Mouse (Mus musculus) mouse embryonic stem cell (cell line): Measurements from ENCODE around the gene Cdh6.

ENCODE experiments used
- in situ Hi-C, 2 experiments: fragments of 300-500 bp; cut with MboI; formaldehyde crosslinking; loops; 1 replicate in 1 of 2; 3 replicates in 1 of 2; pipeline ENCODE4 v1.14.3; 2019 to 2020; ENCODE audit warnings: low sequenced_read_pairs in 2 of 2, low pct_unique_long_range_greater_than_20kb in 1 of 2, mixed read lengths in 1 of 2; ENCODE audit not compliant: unreplicated experiment in 1 of 2

The Cdh6 gene

DNA sequence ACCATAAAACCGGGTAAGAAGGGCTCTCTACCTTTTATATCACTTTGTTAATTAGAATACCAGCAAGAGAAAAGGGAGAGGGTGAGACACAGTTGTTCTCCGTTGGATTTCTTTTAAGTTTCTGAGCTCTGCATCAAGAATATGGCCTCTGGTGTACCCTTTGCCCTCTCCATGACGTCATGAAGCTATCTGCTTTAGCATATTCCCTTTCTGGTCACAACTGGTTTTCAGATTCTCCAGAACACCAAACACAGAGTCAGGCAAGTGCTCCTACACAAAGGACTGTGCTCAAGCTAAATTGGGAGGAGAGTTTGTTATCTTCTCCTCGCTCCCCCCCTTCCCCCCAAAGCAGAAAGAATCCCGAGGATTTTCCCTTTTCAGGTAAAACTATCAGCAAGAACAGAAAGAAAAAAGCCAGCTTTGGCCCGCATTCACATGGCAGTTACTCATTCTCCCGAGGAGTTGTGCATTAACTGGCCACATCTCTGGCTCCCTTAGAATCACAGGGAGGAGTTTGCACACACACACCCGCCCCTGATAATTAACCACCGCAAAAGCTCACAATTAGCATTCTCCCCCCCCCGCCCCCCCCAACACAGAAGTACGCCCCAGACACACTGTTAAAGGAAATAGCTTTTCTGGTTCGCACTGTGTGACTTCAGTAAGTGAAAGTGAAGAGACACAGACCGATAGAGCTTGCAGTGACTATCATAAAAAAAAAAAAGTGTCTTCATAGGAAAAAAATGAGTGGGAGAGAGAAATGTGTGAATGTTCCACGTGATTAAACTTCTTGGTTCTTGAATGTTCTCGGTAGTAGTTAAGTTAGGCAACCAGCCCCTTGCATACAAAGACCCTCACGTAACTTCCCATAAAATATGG, 1.8 kb downstream of the Cdh6 start:
- in situ Hi-C loops = no loop called here

GRCm38 (mm10) chr15:13165094-13165885, 8.2 kb downstream of the Cdh6 start:
- in situ Hi-C loops = no loop called here

DNA sequence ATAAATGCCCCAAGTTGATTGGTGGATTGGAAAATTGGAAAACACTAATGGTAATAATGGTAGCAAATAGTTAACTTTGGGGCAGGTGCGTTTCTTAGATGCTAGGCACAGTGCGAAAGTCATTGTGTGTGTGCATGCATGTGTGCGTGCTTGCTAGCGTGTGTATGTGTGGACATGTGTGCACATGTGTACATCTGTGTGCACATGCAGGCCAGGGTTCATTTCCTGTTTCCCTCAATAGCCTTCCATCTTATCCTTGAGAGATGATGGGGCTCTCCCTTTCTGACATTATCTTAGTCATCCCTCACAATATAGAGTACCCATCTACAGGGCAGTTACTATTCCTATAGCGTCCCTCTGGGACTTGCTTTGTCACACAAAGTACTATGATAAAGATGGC, 17.7 kb downstream of the Cdh6 start:
- in situ Hi-C loops = no loop called here

- in situ Hi-C loops = no loop called here
Measured at GRCm38 (mm10) chr15:13155418-13155817, 18.1 kb downstream of the Cdh6 start.

GRCm38 (mm10) chr15:13141983-13142382, 31.5 kb downstream of the Cdh6 start:
- in situ Hi-C loops = loop anchor here in 1 of 2 experiments (25.0 kb wide), 1 partner anchor 920 kb away; no protein-coding TSS in a partner anchor

DNA sequence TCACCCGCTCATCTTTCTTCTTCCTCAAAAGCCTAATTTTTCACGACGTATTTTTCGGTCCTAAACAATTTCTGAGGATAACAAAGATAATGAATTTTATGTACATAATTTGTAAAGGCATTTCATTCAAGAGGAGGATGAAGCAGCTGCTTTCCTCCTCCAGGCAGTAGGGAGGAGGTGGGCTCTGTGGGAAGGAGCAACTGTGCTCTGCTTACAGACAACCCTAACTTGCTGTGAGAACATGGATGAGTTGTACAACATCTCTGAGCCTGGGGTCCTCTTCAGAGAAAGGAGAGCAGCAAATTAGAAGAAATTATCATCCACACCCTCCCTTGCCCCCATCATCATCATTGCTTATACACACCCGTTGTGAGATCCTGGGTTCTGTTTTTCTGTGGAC, 33.8 kb downstream of the Cdh6 start:
- in situ Hi-C loops = loop anchor here in 1 of 2 experiments (25.0 kb wide), 1 partner anchor 923 kb away; no protein-coding TSS in a partner anchor

GRCm38 (mm10) chr15:13137166-13137565, 36.3 kb downstream of the Cdh6 start:
- in situ Hi-C loops = loop anchor here in 1 of 2 experiments (25.0 kb wide), 1 partner anchor 925 kb away; no protein-coding TSS in a partner anchor

- in situ Hi-C loops = loop anchor here in 1 of 2 experiments (25.0 kb wide), 1 partner anchor 928 kb away; no protein-coding TSS in a partner anchor
Measured at GRCm38 (mm10) chr15:13134086-13134485, 39.4 kb downstream of the Cdh6 start.

DNA sequence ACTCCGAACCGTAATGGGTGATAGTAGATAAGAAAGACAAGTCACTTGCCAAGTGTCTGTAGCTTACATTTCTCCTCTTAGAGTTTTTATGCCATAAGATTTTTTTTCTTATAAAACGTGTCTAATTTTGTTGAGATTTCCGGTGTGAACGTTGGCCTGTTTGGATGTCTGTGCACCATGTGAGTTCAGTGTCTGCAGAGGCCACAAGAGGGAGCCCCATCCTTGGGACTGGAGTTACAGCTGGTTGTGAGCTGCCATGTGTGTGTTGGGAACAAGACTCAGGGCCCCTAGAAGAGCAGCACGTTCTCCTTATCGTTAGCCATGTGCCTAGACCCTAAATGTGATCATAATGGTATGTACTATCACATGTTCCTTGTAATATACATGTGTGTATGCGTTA, 40.1 kb downstream of the Cdh6 start:
- in situ Hi-C loops = loop anchor here in 1 of 2 experiments (25.0 kb wide), 1 partner anchor 929 kb away; no protein-coding TSS in a partner anchor

DNA sequence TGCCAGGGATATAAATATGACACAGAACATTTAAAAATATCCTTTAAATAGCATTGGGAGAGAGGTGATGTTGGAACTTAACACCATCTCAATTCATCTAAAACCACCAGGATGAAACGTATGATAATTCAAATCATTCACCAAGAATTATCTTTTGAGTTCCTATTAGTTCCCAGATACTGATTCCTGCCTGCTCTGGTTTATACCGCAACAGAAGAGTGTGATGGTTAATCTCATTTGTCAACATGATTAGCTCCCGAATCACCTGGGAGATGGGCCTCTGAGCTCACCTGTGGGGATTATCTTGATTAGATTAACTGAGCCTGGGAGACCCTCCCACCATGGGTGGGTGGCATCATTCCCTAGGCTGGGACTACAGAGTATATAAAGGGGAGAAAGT, 41.0 kb downstream of the Cdh6 start:
- in situ Hi-C loops = loop anchor here in 1 of 2 experiments (25.0 kb wide), 1 partner anchor 930 kb away; no protein-coding TSS in a partner anchor

DNA sequence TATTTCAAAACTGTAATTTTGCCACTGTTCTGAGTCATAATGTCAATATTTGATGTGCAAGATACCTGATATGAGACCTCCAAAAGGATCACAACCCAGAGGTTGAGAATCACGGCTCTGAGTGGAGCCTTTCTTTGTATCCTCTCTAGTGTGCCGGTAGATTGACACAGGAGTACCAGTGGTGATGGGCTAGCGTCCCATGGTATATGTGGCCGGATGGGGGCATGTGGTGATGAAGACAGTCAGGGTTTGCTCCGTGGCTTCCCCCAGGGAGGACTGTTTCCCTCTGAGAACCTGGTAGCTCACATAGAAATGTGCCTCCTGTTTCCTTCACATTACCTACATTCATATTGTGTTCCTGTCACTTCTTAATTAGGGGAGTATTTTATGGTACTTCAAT, 43.2 kb downstream of the Cdh6 start:
- in situ Hi-C loops = loop anchor here in 1 of 2 experiments (25.0 kb wide), 1 partner anchor 932 kb away; no protein-coding TSS in a partner anchor

DNA sequence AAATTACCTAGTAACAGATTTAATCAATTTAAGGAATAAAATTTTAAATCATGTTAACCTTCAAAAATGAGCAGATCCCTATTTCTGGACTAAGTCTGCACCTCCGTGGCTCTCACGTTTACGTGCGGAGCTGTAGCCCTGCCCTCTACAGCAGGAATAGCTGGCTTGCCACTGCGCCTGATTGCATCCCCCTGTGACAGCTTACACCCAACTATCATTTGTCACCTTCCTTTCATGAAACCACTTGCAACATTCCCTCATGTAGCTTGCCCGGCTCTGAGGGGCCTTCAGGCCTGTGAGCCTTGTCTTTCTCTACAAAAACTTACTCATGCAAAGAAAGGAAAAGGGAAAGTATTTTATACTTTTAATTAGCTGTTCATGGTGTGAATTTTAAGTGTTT, 73.1 kb downstream of the Cdh6 start:
- in situ Hi-C loops = no loop called here

- in situ Hi-C loops = loop anchor here in 1 of 2 experiments (10.0 kb wide), 1 partner anchor 87 kb away; no protein-coding TSS in a partner anchor
Measured at GRCm38 (mm10) chr15:13097861-13098260, 75.6 kb downstream of the Cdh6 start.

GRCm38 (mm10) chr15:13095406-13095805, 78.1 kb downstream of the Cdh6 start:
- in situ Hi-C loops = loop anchor here in 1 of 2 experiments (10.0 kb wide), 1 partner anchor 89 kb away; no protein-coding TSS in a partner anchor

DNA sequence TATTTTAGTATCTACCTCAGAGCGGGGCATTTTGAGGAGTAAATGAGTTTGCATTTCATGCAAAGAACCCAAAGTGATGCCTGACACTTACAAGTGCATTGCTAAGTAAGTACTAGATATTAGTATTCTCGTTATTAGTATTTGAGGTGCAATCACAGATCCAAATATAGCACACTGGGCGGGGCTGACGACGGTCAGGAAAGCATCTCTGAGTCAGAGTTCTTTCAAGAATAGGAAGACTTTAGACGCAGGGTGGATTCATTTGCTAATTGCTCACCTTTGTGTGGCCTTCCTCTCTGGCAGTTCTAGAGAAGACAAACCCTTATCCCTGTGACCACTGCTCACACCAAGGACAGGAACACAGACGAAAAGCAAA, 78.6 kb downstream of the Cdh6 start:
- in situ Hi-C loops = loop anchor here in 1 of 2 experiments (10.0 kb wide), 1 partner anchor 90 kb away; no protein-coding TSS in a partner anchor

DNA sequence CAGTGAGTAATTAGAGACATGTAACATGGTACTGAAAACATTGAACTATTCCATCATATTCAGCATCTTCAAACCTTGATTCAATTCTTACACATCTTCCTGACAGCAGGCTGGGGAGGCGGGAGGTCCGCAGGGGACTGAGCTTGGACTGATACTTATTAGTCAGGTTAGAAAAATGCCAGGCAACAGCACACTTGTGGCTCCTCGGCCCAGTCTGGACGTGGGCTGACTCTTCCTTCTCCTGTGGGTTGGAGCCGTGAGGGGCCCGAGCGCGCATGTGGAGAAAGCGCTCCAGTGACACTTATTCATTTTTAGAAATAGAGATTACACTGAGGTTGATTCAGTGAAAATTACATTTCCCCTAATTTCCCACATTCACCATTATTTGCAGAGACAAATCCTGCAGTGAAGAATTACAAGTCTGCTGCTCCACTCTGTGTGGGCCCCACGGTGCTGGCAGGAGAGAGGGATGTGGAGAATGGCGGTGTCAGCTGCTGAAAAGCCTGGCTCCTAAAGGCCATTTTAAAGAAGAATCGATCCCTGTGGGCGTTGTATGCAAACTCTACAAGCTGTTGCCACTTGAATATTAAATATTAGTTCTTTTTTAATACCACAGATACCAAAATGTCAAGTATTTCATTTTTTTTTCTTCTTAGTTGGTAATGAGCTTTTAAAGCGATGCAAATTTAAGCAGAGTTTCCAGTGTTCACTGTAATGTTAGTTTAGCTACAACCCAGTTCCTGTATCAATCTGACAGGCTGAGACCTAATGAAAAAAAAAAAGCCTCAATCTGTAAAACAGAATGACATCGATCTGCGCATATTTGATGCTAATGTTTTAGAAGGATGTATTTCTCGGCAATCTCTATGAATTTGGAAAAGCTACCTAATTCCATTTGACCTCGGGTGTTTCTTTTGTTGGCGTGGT, 79.3 kb downstream of the Cdh6 start:
- in situ Hi-C loops = loop anchor here in 1 of 2 experiments (10.0 kb wide), 1 partner anchor 91 kb away; no protein-coding TSS in a partner anchor

GRCm38 (mm10) chr15:13092064-13092463, 81.4 kb downstream of the Cdh6 start:
- in situ Hi-C loops = loop anchor here in 1 of 2 experiments (10.0 kb wide), 1 partner anchor 93 kb away; no protein-coding TSS in a partner anchor
